Mouse (Mus musculus): ENCODE results near the gene Sox12.

DNA sequence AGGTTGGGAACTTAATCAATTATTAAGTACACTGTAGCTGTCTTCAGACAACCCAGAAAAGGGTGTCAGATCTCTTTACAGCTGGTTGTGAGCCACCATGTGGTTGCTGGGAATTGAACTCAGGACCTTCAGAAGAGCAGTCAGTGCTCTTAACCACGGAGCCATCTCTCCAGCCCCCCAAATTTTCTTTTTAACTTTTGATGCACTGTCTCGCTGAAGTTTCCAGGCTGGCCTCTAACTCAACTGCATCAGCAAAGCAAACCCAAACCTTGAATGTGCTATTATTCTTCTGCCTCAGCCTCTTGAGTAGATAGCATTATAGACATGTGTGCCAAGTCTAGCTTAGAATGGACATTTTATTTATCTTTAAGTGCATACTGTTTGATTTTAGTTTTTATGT is 50.1 kb downstream of the Sox12 start:
- TF ChIP-seq CTCF (IDR thresholded peaks at IDR 0.05; ENCODE audit: insufficient read depth, low read depth, low read length) (no peak), POLR2A (IDR thresholded peaks at IDR 0.05; ENCODE audit: insufficient read depth, low read depth, low read length) (no peak)
